Mouse (Mus musculus): ENCODE measurements around the gene Lrp4.

The Lrp4 gene

DNA sequence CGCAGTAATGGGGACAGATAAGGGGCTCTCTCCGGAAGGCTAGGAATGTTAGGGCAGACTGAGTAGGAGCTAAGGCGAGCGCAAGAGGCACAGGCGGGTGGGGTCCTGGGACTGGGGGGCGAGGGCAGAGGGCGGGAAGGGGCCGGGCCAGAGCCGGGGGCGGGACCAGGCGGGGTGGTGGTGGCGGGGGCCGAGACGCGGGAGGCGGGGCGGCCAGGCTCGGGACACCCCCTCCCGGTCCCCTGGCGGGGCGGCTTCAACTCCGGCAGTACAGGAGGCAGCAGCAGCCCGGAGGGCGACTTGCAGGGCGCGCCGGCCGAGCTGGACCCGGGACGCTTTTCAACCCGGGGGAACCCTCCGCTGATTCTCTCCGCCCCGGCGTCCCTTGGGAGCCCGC is at the start of gene Lrp4:
Lrp4 (plus strand) TSS at position 253 of the 397 bp plus-strand sequence.
- Histone ChIP-seq H3K4me3 (replicated peaks; ENCODE audit: low read length) (peak within 1 kb of the TSS; percentile 91), H3K27me3 (ENCODE audit: insufficient read depth, low read length) (peaks cover 58% of the 10 kb centered on the region), H3K36me3 (ENCODE audit: insufficient read depth, low read length) (no peaks in the 10 kb centered on the region), H3K4me1 (replicated peaks; ENCODE audit: low read depth, low read length) (peaks cover 40% of the 10 kb centered on the region), H3K9me3 (ENCODE audit: low read length) (peaks cover 6% of the 10 kb centered on the region)
- TF ChIP-seq CTCF (conservative IDR thresholded peaks at IDR 0.05; ENCODE audit: low read length) (no peak), NANOG (IDR thresholded peaks at IDR 0.05; ENCODE audit: borderline replicate concordance, low read length) (no peak)

DNA sequence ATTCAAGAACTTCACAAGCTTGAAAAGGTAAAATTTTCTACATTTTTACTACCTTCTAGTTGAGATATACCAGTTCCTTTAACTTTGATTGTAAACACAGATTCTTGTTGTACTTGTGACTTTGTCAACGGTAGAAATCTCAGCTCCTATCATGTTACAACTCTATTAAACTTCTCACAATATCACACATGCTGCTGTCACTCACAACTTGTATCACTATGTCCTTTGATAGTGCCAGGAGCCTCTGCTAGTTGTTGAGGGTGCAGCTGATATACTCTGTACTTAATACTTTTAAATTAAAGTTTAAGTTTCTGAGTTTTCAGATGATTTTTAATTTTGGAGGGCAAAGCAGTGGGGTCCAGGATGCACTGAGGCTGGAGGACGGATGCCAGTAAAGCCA is 49.3 kb upstream of the Lrp4 start:
- Histone ChIP-seq H3K4me1 (replicated peaks; ENCODE audit: low read depth, low read length) (peaks cover 11% of the 10 kb centered on the region), H3K9me3 (ENCODE audit: low read length) (no peaks in the 10 kb centered on the region), H3K27me3 (ENCODE audit: insufficient read depth, low read length) (no peaks in the 10 kb centered on the region), H3K4me3 (replicated peaks; ENCODE audit: low read length) (no peak overlapping the region), H3K36me3 (ENCODE audit: insufficient read depth, low read length) (no peaks in the 10 kb centered on the region)
- TF ChIP-seq POU5F1 (IDR thresholded peaks at IDR 0.05; ENCODE audit: borderline replicate concordance, low read length): no peak
- no peak for TF ChIP-seq NANOG (IDR thresholded peaks at IDR 0.05; ENCODE audit: borderline replicate concordance, low read length)
- TF ChIP-seq CTCF (conservative IDR thresholded peaks at IDR 0.05; ENCODE audit: low read length): no peak

DNA sequence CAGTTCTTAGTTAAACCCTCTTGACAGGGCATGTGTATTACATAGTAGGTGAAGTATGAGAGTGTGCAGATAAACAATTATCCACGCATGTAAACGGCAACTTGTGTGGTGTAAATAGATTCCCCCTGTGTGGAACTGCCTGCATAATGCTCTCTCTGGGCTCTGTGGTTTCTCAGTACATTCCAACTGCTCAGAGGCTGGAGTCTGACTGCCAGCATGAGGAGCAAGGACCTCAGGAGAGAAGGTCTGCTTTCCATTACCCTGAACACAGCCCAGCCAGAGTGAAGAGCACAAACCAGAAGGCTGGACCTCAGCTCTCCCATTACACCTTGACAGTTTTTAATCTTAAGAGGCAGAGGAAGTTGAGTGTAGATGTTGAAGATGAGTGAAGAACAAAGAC is 45.8 kb upstream of the Lrp4 start:
- no peak for TF ChIP-seq NANOG (IDR thresholded peaks at IDR 0.05; ENCODE audit: borderline replicate concordance, low read length)
- Histone ChIP-seq H3K4me1 (replicated peaks; ENCODE audit: low read depth, low read length) (no peaks in the 10 kb centered on the region), H3K27me3 (ENCODE audit: insufficient read depth, low read length) (no peaks in the 10 kb centered on the region), H3K9me3 (ENCODE audit: low read length) (no peaks in the 10 kb centered on the region), H3K36me3 (ENCODE audit: insufficient read depth, low read length) (no peaks in the 10 kb centered on the region), H3K4me3 (replicated peaks; ENCODE audit: low read length) (no peak overlapping the region)

DNA sequence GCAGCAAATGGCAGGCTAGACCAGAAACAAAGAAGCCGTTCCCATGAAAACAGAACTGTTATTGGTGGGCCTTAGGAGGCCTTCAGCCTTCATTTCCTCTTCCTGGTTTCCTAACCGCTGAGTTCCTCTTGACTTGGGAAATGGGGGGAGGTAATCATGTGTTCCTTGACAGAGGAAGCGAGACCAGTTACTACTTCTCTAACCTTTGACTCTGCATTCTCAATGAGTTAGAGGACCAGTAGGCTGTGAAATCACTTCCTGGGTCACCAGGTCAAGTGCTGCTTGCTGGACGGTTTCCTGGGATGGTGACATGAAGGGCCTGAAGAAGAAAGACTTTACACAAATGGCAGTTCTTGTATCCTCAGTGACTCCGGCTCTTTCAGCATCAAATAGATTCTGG is 45.0 kb upstream of the Lrp4 start:
- Histone ChIP-seq H3K4me1 (replicated peaks; ENCODE audit: low read depth, low read length) (no peaks in the 10 kb centered on the region), H3K27me3 (ENCODE audit: insufficient read depth, low read length) (no peaks in the 10 kb centered on the region), H3K9me3 (ENCODE audit: low read length) (no peaks in the 10 kb centered on the region), H3K36me3 (ENCODE audit: insufficient read depth, low read length) (no peaks in the 10 kb centered on the region), H3K4me3 (replicated peaks; ENCODE audit: low read length) (no peak overlapping the region)
- TF ChIP-seq NANOG (IDR thresholded peaks at IDR 0.05; ENCODE audit: borderline replicate concordance, low read length): no peak
- no peak for TF ChIP-seq POU5F1 (IDR thresholded peaks at IDR 0.05; ENCODE audit: borderline replicate concordance, low read length)
- TF ChIP-seq CTCF (conservative IDR thresholded peaks at IDR 0.05; ENCODE audit: low read length): no peak

DNA sequence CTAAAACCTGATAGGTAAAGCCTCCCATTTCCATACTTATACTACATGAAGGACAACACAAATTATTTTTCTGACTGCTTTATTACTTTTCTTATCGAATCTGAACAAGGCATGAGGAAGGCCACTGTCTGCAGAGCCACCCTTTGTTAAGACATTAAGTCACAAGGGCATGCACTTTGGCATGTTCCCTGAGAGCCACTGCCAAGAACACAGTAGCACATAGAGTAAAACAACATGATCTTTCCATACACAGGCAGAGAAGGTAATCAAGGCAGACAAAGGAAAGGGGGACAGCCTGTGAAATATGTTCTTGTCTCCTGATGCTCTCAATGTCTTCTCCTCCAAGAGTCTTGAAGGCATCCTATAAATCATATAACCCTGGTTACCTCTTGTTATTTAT is 43.5 kb upstream of the Lrp4 start:
- Histone ChIP-seq H3K4me3 (replicated peaks; ENCODE audit: low read length) (no peak overlapping the region), H3K9me3 (ENCODE audit: low read length) (no peaks in the 10 kb centered on the region), H3K4me1 (replicated peaks; ENCODE audit: low read depth, low read length) (no peaks in the 10 kb centered on the region), H3K36me3 (ENCODE audit: insufficient read depth, low read length) (no peaks in the 10 kb centered on the region), H3K27me3 (ENCODE audit: insufficient read depth, low read length) (no peaks in the 10 kb centered on the region)
- TF ChIP-seq POU5F1 (IDR thresholded peaks at IDR 0.05; ENCODE audit: borderline replicate concordance, low read length) (no peak), NANOG (IDR thresholded peaks at IDR 0.05; ENCODE audit: borderline replicate concordance, low read length) (no peak), CTCF (conservative IDR thresholded peaks at IDR 0.05; ENCODE audit: low read length) (no peak)

DNA sequence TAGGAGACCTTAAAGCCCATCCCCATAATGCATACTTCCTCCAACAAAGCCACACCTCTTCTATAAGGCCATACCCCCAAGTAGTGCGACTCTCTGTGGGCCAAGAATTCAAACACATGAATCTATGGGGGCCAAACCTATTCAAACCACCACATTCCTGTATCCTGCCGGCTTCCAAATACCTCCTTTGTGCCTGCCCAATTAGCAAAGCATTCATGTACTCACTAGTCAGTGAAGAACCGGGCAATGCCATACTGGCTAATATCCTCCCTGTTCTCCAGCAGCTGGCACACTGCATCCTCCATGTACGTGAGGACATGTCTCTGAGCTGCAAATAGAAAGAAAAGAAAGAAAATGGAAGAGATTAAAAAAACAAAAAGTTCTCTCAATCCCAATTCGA is 35.7 kb upstream of the Lrp4 start:
- Histone ChIP-seq H3K9me3 (ENCODE audit: low read length) (no peaks in the 10 kb centered on the region), H3K27me3 (ENCODE audit: insufficient read depth, low read length) (no peaks in the 10 kb centered on the region), H3K4me3 (replicated peaks; ENCODE audit: low read length) (no peak overlapping the region), H3K36me3 (ENCODE audit: insufficient read depth, low read length) (no peaks in the 10 kb centered on the region), H3K4me1 (replicated peaks; ENCODE audit: low read depth, low read length) (peaks cover 7% of the 10 kb centered on the region)
- TF ChIP-seq NANOG (IDR thresholded peaks at IDR 0.05; ENCODE audit: borderline replicate concordance, low read length) (no peak), CTCF (conservative IDR thresholded peaks at IDR 0.05; ENCODE audit: low read length) (no peak), POU5F1 (IDR thresholded peaks at IDR 0.05; ENCODE audit: borderline replicate concordance, low read length) (no peak)

DNA sequence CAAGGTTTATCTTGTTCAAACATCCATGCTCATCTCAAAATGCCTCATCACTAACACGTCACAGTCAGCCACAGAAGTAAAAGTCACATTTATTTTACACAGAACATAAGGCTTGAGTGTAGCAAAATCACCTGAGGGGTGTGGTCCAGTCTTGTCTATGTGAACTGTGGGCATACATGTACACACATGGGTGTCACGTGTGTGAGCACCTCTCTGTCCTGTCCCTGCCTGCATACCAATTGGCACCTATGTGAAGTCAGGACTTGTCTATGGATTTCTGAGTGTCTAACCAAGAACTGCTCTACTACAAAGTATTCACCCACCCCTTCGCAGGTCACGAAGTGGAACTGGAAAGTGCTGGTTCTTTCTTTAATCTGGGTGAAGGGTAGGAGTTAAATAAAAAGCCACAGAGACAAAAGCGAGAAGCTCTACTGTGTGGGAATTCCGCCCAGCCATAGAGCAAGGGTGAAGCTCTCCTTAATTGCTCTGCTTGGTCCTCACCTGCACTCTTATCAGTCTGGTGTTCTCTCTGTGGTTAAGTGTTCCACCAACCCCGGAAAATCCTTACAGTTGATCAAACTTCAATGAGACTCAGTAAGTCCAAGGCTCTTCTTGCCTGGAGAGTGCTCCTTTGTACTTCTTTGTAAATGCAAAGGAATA is 33.1 kb upstream of the Lrp4 start:
- no peaks in the 10 kb centered on the region for H3K9me3 ChIP-seq (ENCODE audit: low read length)
- no peaks in the 10 kb centered on the region for H3K36me3 ChIP-seq (ENCODE audit: insufficient read depth, low read length)
- TF ChIP-seq CTCF (conservative IDR thresholded peaks at IDR 0.05; ENCODE audit: low read length) (no peak), NANOG (IDR thresholded peaks at IDR 0.05; ENCODE audit: borderline replicate concordance, low read length) (no peak), POU5F1 (IDR thresholded peaks at IDR 0.05; ENCODE audit: borderline replicate concordance, low read length) (no peak)
- peaks cover 18% of the 10 kb centered on the region for H3K4me1 ChIP-seq (replicated peaks; ENCODE audit: low read depth, low read length)
- H3K4me3 ChIP-seq (replicated peaks; ENCODE audit: low read length): no peak overlapping the region
- no peaks in the 10 kb centered on the region for H3K27me3 ChIP-seq (ENCODE audit: insufficient read depth, low read length)

DNA sequence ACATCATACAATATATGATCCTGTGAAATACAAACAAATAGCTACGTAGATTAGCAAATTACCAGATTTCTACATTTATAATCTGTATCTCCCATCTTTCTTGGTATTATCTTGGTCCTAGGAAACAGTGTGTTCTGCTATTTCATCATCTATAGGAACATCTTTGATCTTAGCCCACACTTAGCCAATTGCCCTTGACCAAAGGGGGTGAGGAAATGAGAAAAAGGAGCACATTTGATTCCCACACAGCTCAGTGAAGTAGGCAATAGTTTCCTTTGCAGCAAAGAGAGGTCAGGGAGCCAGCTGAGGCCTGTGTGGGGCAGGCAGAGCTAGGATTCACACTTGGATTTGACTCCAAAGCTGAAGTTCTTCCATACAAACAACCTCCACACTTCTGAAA is 31.0 kb upstream of the Lrp4 start:
- Histone ChIP-seq H3K9me3 (ENCODE audit: low read length) (no peaks in the 10 kb centered on the region), H3K4me1 (replicated peaks; ENCODE audit: low read depth, low read length) (peaks cover 36% of the 10 kb centered on the region), H3K4me3 (replicated peaks; ENCODE audit: low read length) (no peak overlapping the region), H3K27me3 (ENCODE audit: insufficient read depth, low read length) (no peaks in the 10 kb centered on the region), H3K36me3 (ENCODE audit: insufficient read depth, low read length) (no peaks in the 10 kb centered on the region)
- no peak for TF ChIP-seq NANOG (IDR thresholded peaks at IDR 0.05; ENCODE audit: borderline replicate concordance, low read length)
- no peak for TF ChIP-seq CTCF (conservative IDR thresholded peaks at IDR 0.05; ENCODE audit: low read length)
- no peak for TF ChIP-seq POU5F1 (IDR thresholded peaks at IDR 0.05; ENCODE audit: borderline replicate concordance, low read length)

DNA sequence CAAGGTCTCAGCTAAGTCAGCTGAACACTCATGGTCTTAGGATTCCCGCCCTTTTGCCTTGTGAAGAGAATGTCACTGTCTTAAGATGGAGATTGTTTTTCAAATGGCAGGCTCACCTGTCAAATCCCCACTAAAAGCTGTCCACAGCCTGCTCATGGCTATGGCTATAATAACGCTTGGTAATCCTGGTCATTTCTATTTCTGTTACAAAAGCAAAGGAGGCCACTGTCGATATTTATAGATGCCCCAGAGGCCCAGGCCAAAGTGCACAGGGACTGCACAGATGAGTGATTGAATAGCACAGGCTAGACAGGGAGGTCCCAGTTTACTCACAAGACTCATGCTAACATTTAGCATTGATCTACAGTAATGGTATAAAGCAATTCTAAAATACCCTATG is 28.2 kb upstream of the Lrp4 start:
- Histone ChIP-seq H3K36me3 (ENCODE audit: insufficient read depth, low read length) (no peaks in the 10 kb centered on the region), H3K27me3 (ENCODE audit: insufficient read depth, low read length) (no peaks in the 10 kb centered on the region), H3K4me1 (replicated peaks; ENCODE audit: low read depth, low read length) (peaks cover 34% of the 10 kb centered on the region), H3K9me3 (ENCODE audit: low read length) (no peaks in the 10 kb centered on the region), H3K4me3 (replicated peaks; ENCODE audit: low read length) (no peak overlapping the region)
- TF ChIP-seq NANOG (IDR thresholded peaks at IDR 0.05; ENCODE audit: borderline replicate concordance, low read length) (no peak), POU5F1 (IDR thresholded peaks at IDR 0.05; ENCODE audit: borderline replicate concordance, low read length) (no peak), CTCF (conservative IDR thresholded peaks at IDR 0.05; ENCODE audit: low read length) (no peak)

Data from E14TG2a.4 (cell line).